Mouse (Mus musculus) liver, embryonic 14.5 days (tissue): ENCODE data around the gene Tnp1.

Experiments used
- CTCF ChIP-seq: IDR thresholded peaks from 2 replicates; pipeline ENCODE4 v1.5.1; 2016; ENCODE audit warnings: antibody characterized with exemption, low read depth, control low read depth
- EP300 ChIP-seq: IDR thresholded peaks from 2 replicates; pipeline ENCODE4 v1.6.1; 2016; ENCODE audit warnings: antibody characterized with exemption, low read depth

- no peak for TF ChIP-seq CTCF
- no peak for TF ChIP-seq EP300
These were observed 28.0 kb upstream of the Tnp1 start for GRCm38 (mm10) chr1:73043671-73044070.
